Mouse (Mus musculus): Measurements from ENCODE around the gene Tnfrsf19.

Gene Tnfrsf19

GRCm38 (mm10) chr14:61046091-61046681 is at the start of gene Tnfrsf19:
Gene Tnfrsf19 (minus strand): TSS chr14:61046490.
- DNase-seq = no peak

DNA sequence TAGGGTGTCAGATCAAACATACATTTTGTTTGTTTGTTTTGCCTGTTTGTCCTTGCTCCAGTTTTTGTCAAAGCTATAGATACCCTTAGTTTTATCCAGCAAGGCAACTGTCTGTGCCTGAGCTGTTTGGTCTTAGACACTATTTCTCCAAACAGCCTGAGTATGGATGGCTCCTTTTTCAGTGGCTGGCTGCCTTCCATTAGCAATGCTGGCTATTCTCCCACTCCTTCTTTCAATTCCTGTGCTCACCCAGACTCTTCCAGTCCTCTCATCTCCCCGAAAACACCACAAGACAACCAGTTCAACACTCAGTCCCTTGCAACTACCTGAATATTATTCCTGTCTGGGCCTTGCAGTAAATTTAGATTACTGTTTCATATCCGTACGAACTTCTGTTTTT is 45.8 kb upstream of the Tnfrsf19 start:
- no peak for DNase-seq

DNA sequence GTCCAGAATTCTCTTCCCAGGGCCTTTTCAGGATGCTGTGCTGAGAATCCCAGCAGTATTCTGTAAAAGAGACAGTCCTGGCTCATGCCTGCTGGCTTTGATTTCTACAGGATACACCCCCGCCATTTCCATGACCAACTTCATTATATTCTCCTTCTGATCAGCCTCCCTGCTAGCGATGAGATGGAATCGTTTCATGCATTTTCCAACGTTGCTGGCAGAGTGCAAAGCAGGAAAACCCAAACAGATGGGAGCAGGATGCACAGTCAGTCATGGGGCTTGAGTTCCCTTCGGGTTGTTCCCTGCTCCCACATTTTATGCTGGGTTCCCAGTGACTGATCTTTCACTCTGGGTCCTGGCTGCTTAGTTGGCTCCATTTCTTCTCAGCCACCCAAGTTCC is 44.7 kb upstream of the Tnfrsf19 start:
- no peak for DNase-seq

DNA sequence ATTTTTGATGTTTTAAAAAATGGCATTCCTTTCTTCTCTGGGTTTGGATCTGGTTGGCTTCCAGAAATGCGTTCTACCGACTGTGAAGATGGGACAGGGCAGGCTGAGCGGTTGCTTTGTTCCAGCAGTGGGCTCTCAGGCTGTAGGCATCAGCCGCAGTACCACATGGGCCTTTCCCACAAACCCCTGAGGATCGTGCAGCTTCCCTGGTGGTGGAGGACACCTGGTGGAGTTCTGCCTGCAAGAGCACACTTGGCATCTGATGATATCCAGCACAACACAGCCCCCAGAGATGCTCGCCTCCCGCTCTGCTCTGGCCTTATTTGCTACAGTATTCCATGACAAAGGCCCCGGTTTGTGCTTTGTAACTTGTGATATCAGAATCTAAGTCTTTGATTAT is 41.9 kb upstream of the Tnfrsf19 start:
- no peak for DNase-seq

- DNase-seq = no peak
Measured at GRCm38 (mm10) chr14:61085325-61085724, 39.0 kb upstream of the Tnfrsf19 start.

- DNase-seq = no peak
Measured at GRCm38 (mm10) chr14:61069555-61069954, 23.3 kb upstream of the Tnfrsf19 start.

GRCm38 (mm10) chr14:61061729-61062128 is 15.4 kb upstream of the Tnfrsf19 start:
- DNase-seq = no peak

DNA sequence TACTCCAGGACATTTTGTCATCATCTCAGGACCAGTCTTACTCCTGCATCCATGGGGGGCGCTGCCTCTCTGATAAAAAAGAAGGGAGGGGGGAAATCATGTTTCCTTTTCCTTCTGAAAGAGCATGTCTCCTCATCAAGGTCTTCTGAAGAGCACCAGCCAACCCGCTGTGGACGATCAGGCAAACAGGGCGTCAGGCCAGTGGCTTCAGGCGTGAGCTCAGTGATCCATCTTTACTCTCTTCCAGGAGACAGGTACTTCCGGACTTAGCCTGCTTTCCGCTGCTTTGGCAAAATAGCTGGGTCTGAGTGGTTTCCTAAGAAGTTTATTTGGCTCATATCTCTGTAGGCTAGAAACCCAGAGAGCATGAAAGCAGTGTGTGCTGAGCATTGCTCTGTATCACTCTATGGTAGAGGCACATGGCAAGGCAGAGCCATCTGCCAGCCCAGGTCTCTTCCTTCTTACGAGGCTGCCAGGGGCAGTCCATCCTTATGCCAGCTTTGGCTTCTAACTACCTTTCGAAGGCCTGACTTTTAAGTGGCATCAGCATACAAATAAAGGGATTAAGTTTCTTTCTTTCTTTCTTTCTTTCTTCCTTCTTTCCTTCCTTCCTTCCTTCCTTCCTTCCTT is 13.1 kb upstream of the Tnfrsf19 start:
- no peak for DNase-seq

- DNase-seq = no peak
Measured at GRCm38 (mm10) chr14:61056962-61057361, 10.7 kb upstream of the Tnfrsf19 start.

DNA sequence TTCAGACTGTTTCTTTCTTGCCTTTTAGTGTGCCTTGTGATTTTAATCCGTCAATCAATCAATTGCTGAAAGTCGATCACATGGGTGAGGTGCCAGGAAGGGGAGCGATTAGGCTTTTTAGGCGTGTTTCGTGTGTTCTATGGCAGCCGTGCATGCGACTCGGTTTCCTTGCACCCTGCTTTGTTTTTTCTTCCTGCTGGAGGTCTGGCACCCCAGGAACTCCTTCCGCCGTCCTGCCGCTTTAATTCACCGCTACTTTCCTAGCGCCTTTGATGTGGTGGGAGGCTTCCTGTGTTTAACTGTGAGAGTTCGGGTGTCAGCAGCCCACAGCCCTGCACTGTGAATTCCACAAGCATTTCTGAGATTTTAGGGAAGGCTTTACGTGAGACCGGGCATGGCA is 10.2 kb upstream of the Tnfrsf19 start:
- DNase-seq = no peak

DNA sequence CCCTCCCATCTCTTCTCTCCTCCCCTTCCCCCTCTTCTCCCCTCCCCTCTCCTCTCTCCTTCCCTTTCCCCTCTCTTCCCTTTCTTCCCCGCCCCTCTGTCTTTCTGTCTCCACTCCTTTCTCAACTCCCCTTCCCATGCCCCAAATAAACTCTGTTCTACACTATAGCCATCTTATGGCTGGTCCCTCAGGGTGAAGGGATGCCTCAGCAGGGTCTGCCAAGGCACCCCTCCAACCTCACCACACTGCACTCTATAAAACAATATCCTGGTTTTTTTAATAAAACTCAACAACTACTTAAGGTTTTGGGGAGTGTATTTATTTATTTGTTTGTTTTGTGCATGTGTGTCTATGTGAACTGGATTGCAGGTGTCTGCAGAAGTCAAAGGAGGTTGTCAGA is 9.6 kb upstream of the Tnfrsf19 start:
- no peak for DNase-seq

- no peak for DNase-seq
Measured at GRCm38 (mm10) chr14:61052163-61052562, 5.9 kb upstream of the Tnfrsf19 start.

- DNase-seq = no peak
Measured at GRCm38 (mm10) chr14:61045446-61046090, 722 bp downstream of the Tnfrsf19 start.

DNA sequence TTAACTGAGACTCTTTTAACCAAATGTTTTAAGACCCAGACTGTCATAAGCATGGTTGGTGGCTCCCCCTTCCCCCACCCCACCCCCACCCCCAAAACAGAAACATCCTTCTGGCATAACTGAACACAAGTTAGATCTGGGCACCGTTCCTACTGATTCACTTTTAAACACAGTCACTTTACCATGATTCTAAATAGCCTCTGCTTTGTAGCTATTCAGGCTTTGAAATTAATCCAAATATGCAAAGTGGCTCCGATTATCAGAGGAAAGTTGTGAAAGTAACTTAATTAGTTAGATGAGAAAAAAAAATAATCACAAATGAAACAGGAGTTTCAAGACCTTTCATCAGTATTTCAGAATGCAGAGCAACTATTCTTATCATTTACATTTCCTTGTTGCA is 2.0 kb downstream of the Tnfrsf19 start:
- no peak for DNase-seq

- no peak for DNase-seq
Measured at GRCm38 (mm10) chr14:61043511-61044310, 2.6 kb downstream of the Tnfrsf19 start.

DNA sequence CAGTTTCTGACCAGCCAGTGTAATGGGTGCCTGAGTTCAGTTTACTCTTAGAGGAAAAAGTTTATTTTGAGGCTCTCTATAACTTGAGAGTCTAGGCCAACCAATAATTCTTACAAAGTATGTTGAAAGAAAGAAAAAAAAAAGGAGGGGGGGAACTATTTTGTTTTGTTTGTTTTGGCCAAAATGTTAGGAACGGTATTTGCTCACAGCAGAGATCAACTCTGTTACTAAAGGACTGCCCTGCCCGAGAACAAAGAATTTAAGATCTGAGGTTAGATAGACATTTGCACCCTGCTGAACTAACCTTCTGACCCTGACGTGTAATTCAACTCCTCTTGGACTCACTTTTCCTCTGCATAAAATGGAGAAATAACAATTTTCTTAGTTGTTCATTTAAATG is 4.0 kb downstream of the Tnfrsf19 start:
- DNase-seq = no peak

DNA sequence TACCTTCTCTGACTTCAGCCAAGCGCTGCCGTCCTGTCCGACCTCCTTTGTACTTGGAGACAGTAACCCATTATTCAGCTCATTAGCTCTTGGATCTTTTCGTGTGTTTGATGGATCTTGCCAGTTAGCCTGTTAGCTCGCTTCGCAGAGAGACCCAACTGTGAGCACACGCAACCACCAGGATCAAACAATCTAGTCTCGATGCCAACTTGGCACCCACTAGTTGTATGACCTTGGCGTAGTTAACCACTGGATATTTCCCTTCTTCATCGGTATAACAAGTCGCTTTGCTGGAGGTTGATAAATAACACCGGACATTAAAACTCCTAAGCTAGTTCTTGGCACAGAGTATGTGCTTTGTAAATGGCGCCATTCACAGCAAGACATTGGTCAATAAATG is 6.1 kb downstream of the Tnfrsf19 start:
- DNase-seq = no peak

DNA sequence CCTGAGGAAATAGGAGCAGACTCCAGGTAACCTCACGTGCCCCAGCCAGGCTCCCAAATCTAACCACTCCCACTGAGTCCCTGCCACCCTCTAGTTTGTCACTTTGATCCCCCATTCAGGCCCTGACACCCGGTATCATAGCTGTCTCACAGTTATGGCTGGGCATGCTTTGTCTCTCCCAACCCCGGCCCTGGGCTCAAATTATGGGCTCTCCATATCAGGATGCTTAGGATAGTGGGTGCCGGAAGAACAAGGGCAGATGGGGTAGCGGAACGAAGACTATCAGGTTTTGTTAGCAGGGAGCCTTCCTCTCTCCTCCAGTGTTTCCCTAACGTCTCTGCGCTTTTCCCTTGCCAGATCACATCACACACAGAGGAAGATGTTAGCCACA is 8.2 kb downstream of the Tnfrsf19 start:
- no peak for DNase-seq

DNA sequence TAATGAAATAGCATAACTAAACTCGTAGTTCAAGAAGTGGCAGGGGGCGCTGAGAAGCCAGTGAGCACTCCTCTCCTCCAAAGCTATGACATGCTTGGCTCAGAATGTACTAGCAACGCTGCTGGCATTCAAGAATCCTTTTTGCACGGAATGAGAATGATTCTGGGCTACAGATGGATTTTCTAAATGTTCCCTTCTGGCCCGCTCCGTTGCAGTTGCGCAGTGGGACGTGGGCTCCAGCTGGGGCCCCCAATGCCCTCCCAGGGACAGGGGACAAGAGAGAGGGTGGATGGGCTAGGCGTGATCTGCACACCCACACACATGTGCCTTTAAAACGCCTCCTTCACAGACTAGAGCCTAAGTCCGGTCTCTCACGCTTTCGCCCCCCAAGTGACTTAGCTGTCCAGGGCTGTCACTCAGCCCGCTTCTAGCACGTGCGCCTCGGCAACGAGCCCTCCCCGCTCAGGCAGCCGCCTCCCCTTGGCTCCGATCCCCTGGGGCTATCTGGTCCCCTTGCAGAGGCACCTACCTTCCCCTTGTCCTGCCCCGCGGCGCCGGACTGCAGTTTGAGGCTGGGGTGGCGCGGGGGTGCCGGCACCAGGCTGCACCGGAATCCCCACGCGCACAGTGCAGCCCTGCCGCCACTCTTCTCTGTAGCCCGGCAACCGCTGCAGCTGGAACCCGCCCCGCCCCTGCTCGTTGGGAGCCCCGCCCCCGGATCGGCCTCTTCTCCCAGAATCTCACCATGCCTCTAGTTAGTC is 8.8 kb downstream of the Tnfrsf19 start:
- DNase-seq = no peak

GRCm38 (mm10) chr14:61030366-61030765 is 15.9 kb downstream of the Tnfrsf19 start:
- DNase-seq = no peak

DNA sequence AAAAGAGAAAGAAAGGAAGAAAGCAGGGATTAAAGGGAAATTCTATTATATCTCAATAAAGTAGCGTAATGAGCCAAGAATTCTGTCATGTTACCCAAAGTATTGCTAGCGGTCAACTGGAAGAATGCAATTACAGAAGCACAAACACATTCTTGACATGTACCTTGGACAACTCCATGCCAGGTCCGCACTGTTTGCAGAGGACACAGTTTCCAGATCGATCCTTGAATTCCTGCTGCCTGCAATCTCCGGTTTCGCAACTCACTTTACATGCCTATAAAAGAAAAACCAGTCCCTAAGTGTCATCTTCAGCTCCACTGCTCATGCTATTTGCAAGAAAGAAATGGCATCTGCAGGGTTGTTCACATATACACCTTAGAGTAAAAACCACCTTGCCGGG is 22.3 kb downstream of the Tnfrsf19 start:
- DNase-seq = no peak

DNA sequence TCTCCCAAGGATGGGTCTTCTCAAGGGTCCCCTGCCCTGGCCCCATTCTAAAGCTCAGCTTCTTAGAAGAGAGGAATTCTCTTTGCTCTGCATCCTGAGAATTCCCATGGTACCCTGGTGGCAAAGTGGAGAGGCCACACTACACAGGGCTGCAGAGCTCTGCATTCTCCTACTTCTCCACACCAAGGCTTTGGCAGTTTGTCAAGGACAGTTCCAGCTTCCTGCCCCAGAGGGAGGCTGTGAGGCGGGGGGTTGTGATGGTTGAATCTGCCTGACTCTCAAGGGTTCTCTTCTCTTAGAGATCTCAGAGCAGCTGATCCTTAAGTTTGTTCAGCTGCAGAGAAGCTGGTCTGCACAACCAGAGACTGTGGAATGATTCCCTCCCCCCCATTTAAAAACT is 23.9 kb downstream of the Tnfrsf19 start:
- no peak for DNase-seq

GRCm38 (mm10) chr14:61020968-61021367 is 25.3 kb downstream of the Tnfrsf19 start:
- no peak for DNase-seq

Measured in kidney, adult 11 months (tissue).